Mouse (Mus musculus): ENCODE results near the gene Mecom. TPM values are rescaled to one million over a fixed set of nuclear protein-coding genes. Genes with fewer than 3 reads are reported as not detected.

Mecom gene
- polyA plus RNA-seq, 1 experiment: 3.2 TPM

DNA sequence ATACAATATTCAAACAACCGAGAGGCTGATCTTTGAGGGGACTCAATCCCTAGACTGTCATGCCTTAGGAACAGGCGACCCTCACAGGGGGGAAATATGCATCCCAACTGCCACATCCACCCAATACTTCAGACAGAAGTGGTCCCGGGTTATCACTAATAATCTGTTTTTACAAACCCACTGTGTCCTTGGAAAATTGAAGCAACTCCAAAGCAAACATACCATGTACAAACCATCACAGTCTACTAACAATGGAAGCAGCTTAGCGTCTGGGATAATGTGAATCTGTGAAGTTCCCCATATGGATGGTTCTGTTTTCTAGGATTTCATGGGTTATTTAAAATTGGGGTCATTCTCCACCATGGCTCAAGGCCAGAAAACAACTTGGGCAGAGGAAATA lies 155.1 kb downstream of the Mecom start:
- H3K4me3 ChIP-seq (ENCODE audit: insufficient read depth, low read length): no peak overlapping the region
- no peak overlapping the region for H3K27ac ChIP-seq (ENCODE audit: insufficient read depth, low read length)
- H3K4me1 ChIP-seq (ENCODE audit: control insufficient read depth, insufficient read depth, low read length): no peaks in the 10 kb centered on the region
- TF ChIP-seq CTCF (IDR thresholded peaks at IDR 0.05; ENCODE audit: extremely low read depth, insufficient read depth, low read length): no peak
- TF ChIP-seq POLR2A (IDR thresholded peaks at IDR 0.05; ENCODE audit: extremely low read depth, insufficient read depth, low read length): no peak

- Histone ChIP-seq H3K4me1 (ENCODE audit: control insufficient read depth, insufficient read depth, low read length) (no peaks in the 10 kb centered on the region), H3K4me3 (ENCODE audit: insufficient read depth, low read length) (no peak overlapping the region), H3K27ac (ENCODE audit: insufficient read depth, low read length) (no peak overlapping the region)
- no peak for TF ChIP-seq POLR2A (IDR thresholded peaks at IDR 0.05; ENCODE audit: extremely low read depth, insufficient read depth, low read length)
- no peak for TF ChIP-seq CTCF (IDR thresholded peaks at IDR 0.05; ENCODE audit: extremely low read depth, insufficient read depth, low read length)
Observed at GRCm38 (mm10) chr3:30392218-30392617, 155.6 kb downstream of the Mecom start.

- no peaks in the 10 kb centered on the region for H3K4me1 ChIP-seq (ENCODE audit: control insufficient read depth, insufficient read depth, low read length)
- H3K4me3 ChIP-seq (ENCODE audit: insufficient read depth, low read length): no peak overlapping the region
- no peak overlapping the region for H3K27ac ChIP-seq (ENCODE audit: insufficient read depth, low read length)
- TF ChIP-seq POLR2A (IDR thresholded peaks at IDR 0.05; ENCODE audit: extremely low read depth, insufficient read depth, low read length) (no peak), CTCF (IDR thresholded peaks at IDR 0.05; ENCODE audit: extremely low read depth, insufficient read depth, low read length) (no peak)
Observed at GRCm38 (mm10) chr3:30390346-30390745, 157.5 kb downstream of the Mecom start.

- H3K4me3 ChIP-seq (ENCODE audit: insufficient read depth, low read length): no peak overlapping the region
Observed at GRCm38 (mm10) chr3:30380273-30380672, 167.5 kb downstream of the Mecom start.

GRCm38 (mm10) chr3:30379301-30379700 lies 168.5 kb downstream of the Mecom start:
- TF ChIP-seq CTCF (IDR thresholded peaks at IDR 0.05; ENCODE audit: extremely low read depth, insufficient read depth, low read length): no peak
- no peak for TF ChIP-seq POLR2A (IDR thresholded peaks at IDR 0.05; ENCODE audit: extremely low read depth, insufficient read depth, low read length)
- H3K4me1 ChIP-seq (ENCODE audit: control insufficient read depth, insufficient read depth, low read length): no peaks in the 10 kb centered on the region
- H3K4me3 ChIP-seq (ENCODE audit: insufficient read depth, low read length): no peak overlapping the region
- H3K27ac ChIP-seq (ENCODE audit: insufficient read depth, low read length): no peak overlapping the region

More at GRCm38 (mm10) chr3:30380273-30380672, 167.5 kb downstream of the Mecom start:
- H3K4me1 ChIP-seq (ENCODE audit: control insufficient read depth, insufficient read depth, low read length): no peaks in the 10 kb centered on the region
- TF ChIP-seq POLR2A (IDR thresholded peaks at IDR 0.05; ENCODE audit: extremely low read depth, insufficient read depth, low read length): no peak
- TF ChIP-seq CTCF (IDR thresholded peaks at IDR 0.05; ENCODE audit: extremely low read depth, insufficient read depth, low read length): no peak
- no peak overlapping the region for H3K27ac ChIP-seq (ENCODE audit: insufficient read depth, low read length)

- Histone ChIP-seq H3K27ac (ENCODE audit: insufficient read depth, low read length) (no peak overlapping the region), H3K4me3 (ENCODE audit: insufficient read depth, low read length) (no peak overlapping the region), H3K4me1 (ENCODE audit: control insufficient read depth, insufficient read depth, low read length) (no peaks in the 10 kb centered on the region)
- no peak for TF ChIP-seq POLR2A (IDR thresholded peaks at IDR 0.05; ENCODE audit: extremely low read depth, insufficient read depth, low read length)
Observed at GRCm38 (mm10) chr3:30371472-30371871, 176.3 kb downstream of the Mecom start.

DNA sequence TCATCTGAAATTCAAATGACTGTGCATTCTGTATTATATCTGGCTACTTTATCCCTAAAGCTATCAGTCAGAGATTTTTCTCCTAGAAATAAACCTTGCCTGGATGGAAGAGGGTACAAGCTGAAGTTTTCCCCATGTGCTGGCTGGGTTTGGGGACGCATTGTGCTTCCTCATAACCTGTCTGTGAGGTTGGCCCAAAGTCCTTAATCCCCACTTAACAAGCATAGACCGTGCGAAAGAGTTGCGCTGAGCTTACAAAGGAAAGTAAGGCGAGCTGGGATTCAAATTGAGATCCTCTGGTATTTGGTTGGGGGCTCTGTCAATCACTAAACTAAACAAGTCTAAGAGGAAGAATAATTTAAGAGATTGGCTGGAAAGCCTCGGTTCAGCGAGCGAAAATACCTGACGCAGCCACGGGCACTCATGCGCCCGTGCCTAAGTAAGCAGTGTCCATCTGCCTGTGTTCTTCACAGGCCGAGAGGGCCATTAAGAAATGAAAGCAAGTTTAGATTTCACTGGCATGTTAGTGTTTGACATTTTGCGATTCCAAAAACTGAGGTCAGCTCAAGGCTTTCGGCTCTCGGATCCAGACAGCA lies 176.8 kb downstream of the Mecom start:
- TF ChIP-seq POLR2A (IDR thresholded peaks at IDR 0.05; ENCODE audit: extremely low read depth, insufficient read depth, low read length) (no peak), CTCF (IDR thresholded peaks at IDR 0.05; ENCODE audit: extremely low read depth, insufficient read depth, low read length) (no peak)
- no peaks in the 10 kb centered on the region for H3K4me1 ChIP-seq (ENCODE audit: control insufficient read depth, insufficient read depth, low read length)
- no peak overlapping the region for H3K27ac ChIP-seq (ENCODE audit: insufficient read depth, low read length)
- no peak overlapping the region for H3K4me3 ChIP-seq (ENCODE audit: insufficient read depth, low read length)

DNA sequence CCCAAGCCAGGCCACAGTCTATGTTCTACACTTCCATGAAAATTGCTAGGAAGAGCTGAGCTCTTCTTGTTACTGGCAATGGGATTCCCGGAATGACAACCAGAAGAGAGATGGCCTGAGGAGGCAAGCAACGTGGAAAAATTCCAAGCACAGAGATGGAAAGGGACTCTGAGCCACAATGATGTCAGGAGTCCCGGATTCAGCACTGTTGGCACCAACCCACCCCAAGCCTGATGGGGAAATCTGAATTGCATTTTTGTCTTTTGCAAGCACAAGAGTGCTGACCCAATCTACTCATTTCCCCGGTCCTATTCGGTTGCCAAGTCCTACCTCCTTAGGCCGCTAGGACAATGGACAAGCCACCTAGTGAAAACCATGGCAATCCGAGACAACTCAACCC lies 181.2 kb downstream of the Mecom start:
- no peak for TF ChIP-seq POLR2A (IDR thresholded peaks at IDR 0.05; ENCODE audit: extremely low read depth, insufficient read depth, low read length)
- TF ChIP-seq CTCF (IDR thresholded peaks at IDR 0.05; ENCODE audit: extremely low read depth, insufficient read depth, low read length): no peak
- Histone ChIP-seq H3K4me1 (ENCODE audit: control insufficient read depth, insufficient read depth, low read length) (no peaks in the 10 kb centered on the region), H3K4me3 (ENCODE audit: insufficient read depth, low read length) (no peak overlapping the region), H3K27ac (ENCODE audit: insufficient read depth, low read length) (no peak overlapping the region)

GRCm38 (mm10) chr3:30361190-30361589 lies 186.6 kb downstream of the Mecom start:
- Histone ChIP-seq H3K4me1 (ENCODE audit: control insufficient read depth, insufficient read depth, low read length) (no peaks in the 10 kb centered on the region), H3K4me3 (ENCODE audit: insufficient read depth, low read length) (no peak overlapping the region), H3K27ac (ENCODE audit: insufficient read depth, low read length) (no peak overlapping the region)
- TF ChIP-seq CTCF (IDR thresholded peaks at IDR 0.05; ENCODE audit: extremely low read depth, insufficient read depth, low read length) (no peak), POLR2A (IDR thresholded peaks at IDR 0.05; ENCODE audit: extremely low read depth, insufficient read depth, low read length) (no peak)

DNA sequence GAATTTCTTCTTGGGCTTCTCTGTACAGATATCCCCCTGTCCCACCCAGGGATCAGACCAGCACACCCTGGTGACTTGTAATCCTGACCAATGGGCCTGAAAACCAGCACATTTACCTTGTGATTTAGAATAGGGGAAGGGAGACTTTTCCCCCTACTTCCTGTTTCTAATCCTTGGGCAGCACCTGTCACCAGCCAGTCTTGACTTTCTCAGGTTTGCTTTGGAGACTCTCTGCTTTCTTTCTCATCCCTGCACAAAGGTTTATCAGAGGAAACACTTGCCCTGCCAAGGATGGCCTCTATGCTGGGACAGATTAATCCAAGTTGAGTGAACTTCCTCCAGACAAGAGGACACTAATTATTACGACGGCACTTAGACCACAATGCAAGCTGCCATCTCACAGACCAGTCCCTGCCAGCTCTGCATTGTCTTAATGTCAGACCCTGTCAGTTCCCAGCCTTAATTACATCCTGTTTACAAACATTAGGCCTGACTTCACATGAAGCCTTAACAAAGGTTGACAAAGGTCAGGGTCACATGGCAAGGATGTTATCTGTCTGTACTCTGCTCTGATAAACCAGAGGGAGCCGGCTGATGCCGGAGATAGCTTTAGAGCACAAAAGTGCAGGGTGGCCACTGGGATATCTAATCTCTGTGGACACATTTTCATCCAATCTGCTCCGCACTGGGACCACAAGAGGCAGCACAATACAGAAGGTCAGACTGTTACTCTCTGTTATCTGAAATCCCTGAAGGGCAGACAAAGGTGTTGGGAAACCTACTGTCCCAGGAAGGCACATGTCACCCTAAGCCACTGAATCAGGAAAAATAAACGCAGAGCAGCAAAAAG lies 193.7 kb downstream of the Mecom start:
- TF ChIP-seq CTCF (IDR thresholded peaks at IDR 0.05; ENCODE audit: extremely low read depth, insufficient read depth, low read length) (no peak), POLR2A (IDR thresholded peaks at IDR 0.05; ENCODE audit: extremely low read depth, insufficient read depth, low read length) (no peak)

More for the DNA sequence above, 193.7 kb downstream of the Mecom start:
- H3K4me3 ChIP-seq (ENCODE audit: insufficient read depth, low read length): no peak overlapping the region
- H3K4me1 ChIP-seq (ENCODE audit: control insufficient read depth, insufficient read depth, low read length): no peaks in the 10 kb centered on the region
- H3K27ac ChIP-seq (ENCODE audit: insufficient read depth, low read length): no peak overlapping the region

Measured in cortical plate, adult 2 months (tissue).